Mouse (Mus musculus): ENCODE measurements around the gene Dpy19l3. TPM values are rescaled to one million over a fixed set of nuclear protein-coding genes. Genes with fewer than 3 reads are reported as not detected.

Gene Dpy19l3
- total and polyA plus RNA-seq, 3 experiments = 2.2 to 4.8 (median 2.6) TPM

DNA sequence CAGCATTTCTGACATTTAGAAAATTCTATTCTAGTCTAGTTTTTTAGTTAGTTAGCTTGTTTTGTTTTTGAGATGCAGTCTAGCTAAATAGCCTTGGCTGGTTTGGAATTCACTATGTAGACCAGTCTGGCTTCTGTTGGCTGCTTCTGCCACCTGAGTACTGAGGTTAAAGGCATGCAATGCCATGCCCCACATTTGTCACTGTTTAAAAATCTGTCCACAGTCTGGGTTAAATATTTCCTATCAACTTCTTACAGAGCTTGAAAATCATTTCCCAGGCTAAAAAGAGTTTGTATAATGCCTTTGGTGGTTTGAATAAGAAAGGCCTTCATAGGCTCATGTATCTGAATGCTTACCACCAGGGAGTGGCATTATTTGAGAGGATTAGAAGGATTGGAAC lies 15.4 kb downstream of the Dpy19l3 start:
- Histone ChIP-seq H3K27me3 (ENCODE audit: control insufficient read depth, insufficient read depth, low read length) (no peaks in the 10 kb centered on the region), H3K4me3 (no peak overlapping the region), H3K9ac (ENCODE audit: low read depth, low read length) (no peak overlapping the region), H3K36me3 (ENCODE audit: control insufficient read depth, insufficient read depth, low read length) (no peaks in the 10 kb centered on the region), H3K4me1 (ENCODE audit: control insufficient read depth, insufficient read depth, low read length) (no peaks in the 10 kb centered on the region), H3K27ac (no peak overlapping the region), H3K79me2 (replicated peaks; ENCODE audit: control insufficient read depth, insufficient read depth, low read length) (no peaks in the 10 kb centered on the region)
- intact Hi-C loops (cut with DNase I) = no loop called here
- no peak for DNase-seq
- no peak for TF ChIP-seq POLR2A (IDR thresholded peaks at IDR 0.05; ENCODE audit: insufficient read depth, low read depth, low read length)
- TF ChIP-seq EP300 (IDR thresholded peaks at IDR 0.05; ENCODE audit: insufficient read depth, low read depth, low read length) = no peak
- no peak for TF ChIP-seq CTCF (IDR thresholded peaks at IDR 0.05)

DNA sequence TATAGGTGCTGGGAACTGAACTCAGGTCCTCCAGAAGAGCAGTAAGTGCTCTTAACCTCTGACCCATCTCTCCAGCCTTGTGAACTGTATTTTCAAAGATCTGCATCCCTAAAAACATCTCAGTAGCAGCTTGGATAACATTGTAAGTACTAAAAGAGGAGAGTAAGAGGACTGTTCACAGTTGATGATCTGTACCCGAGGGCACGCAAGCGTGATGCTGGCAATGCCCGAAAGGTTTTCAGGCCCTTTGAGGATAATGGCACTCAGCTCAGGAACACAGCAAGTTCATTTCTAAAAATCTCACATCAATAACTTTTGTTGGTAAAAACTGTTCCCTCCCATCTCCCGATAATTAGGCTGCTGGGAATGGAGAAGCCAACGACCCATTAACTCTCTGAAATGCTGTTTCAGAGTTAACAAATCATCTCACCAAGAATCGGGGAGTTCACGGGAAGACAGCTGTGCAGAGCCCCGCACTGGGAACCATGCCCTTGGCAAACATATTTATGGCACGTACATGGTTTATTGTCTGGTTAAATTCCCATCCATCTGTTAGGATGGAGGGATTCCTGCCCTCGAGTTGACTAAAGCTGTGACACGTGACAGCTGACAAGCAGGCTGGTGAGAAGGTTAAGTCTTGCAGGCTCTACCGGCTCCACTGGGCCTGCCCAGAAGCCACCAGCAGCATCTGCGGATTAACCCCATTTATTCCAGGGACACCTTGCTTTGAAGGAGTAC lies 20.8 kb downstream of the Dpy19l3 start:
- no peaks in the 10 kb centered on the region for H3K79me2 ChIP-seq (replicated peaks; ENCODE audit: control insufficient read depth, insufficient read depth, low read length)
- H3K4me3 ChIP-seq = no peak overlapping the region
- DNase-seq = no peak
- no peaks in the 10 kb centered on the region for H3K36me3 ChIP-seq (ENCODE audit: control insufficient read depth, insufficient read depth, low read length)
- TF ChIP-seq POLR2A (IDR thresholded peaks at IDR 0.05; ENCODE audit: insufficient read depth, low read depth, low read length) (no peak), EP300 (IDR thresholded peaks at IDR 0.05; ENCODE audit: insufficient read depth, low read depth, low read length) (no peak)
- no peaks in the 10 kb centered on the region for H3K27me3 ChIP-seq (ENCODE audit: control insufficient read depth, insufficient read depth, low read length)
- no peak overlapping the region for H3K27ac ChIP-seq
- H3K9ac ChIP-seq (ENCODE audit: low read depth, low read length) = no peak overlapping the region
- intact Hi-C loops (cut with DNase I) = loop anchor here (5.0 kb wide), 1 partner anchor 46 kb away; no protein-coding TSS in a partner anchor
- WGBS = 76% methylated on average over 14 of the region's 14 CpGs
- no peaks in the 10 kb centered on the region for H3K4me1 ChIP-seq (ENCODE audit: control insufficient read depth, insufficient read depth, low read length)

DNA sequence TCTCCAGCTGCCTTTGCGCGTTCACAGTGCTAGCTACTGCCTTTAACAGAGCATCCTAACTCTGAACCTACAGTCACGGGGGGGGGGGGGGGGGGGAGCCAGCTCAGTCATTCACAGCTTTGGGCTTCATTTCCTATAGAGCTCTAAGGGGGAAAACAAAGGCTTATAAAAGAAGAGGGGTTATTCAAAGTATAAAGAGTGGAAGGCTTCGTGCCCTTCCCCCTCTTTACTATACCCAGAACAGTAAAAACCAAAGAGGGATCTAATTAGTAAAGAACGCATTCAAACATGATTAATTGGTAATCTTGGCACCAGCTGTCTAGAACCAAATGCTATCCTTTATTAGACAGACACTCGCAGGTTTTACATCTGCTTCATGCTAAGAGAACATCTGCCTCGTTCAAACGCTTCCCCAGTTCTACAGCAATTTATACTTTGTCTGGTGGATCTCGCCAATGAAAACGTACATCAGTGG lies 21.6 kb downstream of the Dpy19l3 start:
- no peaks in the 10 kb centered on the region for H3K79me2 ChIP-seq (replicated peaks; ENCODE audit: control insufficient read depth, insufficient read depth, low read length)
- H3K36me3 ChIP-seq (ENCODE audit: control insufficient read depth, insufficient read depth, low read length) = no peaks in the 10 kb centered on the region
- H3K27ac ChIP-seq = no peak overlapping the region
- no peak overlapping the region for H3K4me3 ChIP-seq
- no peak for DNase-seq
- WGBS = 90% methylated on average over 10 of the region's 10 CpGs
- no peaks in the 10 kb centered on the region for H3K27me3 ChIP-seq (ENCODE audit: control insufficient read depth, insufficient read depth, low read length)
- TF ChIP-seq POLR2A (IDR thresholded peaks at IDR 0.05; ENCODE audit: insufficient read depth, low read depth, low read length) = no peak
- TF ChIP-seq EP300 (IDR thresholded peaks at IDR 0.05; ENCODE audit: insufficient read depth, low read depth, low read length) = no peak
- no peak for TF ChIP-seq CTCF (IDR thresholded peaks at IDR 0.05)
- H3K4me1 ChIP-seq (ENCODE audit: control insufficient read depth, insufficient read depth, low read length) = no peaks in the 10 kb centered on the region
- no peak overlapping the region for H3K9ac ChIP-seq (ENCODE audit: low read depth, low read length)
- intact Hi-C loops (cut with DNase I) = loop anchor here (5.0 kb wide), 1 partner anchor 45 kb away; no protein-coding TSS in a partner anchor

DNA sequence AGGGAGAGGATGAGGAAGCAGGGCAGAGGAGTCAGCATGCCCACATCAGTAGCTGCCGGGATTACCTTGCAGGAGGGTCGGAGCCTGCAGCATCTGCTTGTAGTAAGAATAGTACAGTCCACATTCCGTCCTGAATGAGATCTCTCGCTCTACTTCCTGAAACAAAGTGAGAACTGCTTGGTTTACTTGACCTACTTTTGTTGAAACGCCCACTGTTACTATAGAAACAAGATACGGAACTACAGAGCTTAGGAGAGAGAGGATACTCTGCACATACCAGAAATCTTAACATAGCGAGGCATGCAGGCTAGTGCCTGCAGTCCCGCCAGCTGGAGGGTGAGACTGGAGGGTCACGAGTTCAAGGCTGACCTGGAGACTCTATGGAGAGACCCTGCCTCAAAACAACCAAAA lies 24.6 kb downstream of the Dpy19l3 start:
- H3K27ac ChIP-seq = no peak overlapping the region
- TF ChIP-seq EP300 (IDR thresholded peaks at IDR 0.05; ENCODE audit: insufficient read depth, low read depth, low read length) = no peak
- H3K9ac ChIP-seq (ENCODE audit: low read depth, low read length) = no peak overlapping the region
- no peaks in the 10 kb centered on the region for H3K79me2 ChIP-seq (replicated peaks; ENCODE audit: control insufficient read depth, insufficient read depth, low read length)
- H3K4me3 ChIP-seq = no peak overlapping the region
- H3K4me1 ChIP-seq (ENCODE audit: control insufficient read depth, insufficient read depth, low read length) = no peaks in the 10 kb centered on the region
- 24% methylated on average over 9 of the region's 9 CpGs for WGBS
- H3K36me3 ChIP-seq (ENCODE audit: control insufficient read depth, insufficient read depth, low read length) = no peaks in the 10 kb centered on the region
- intact Hi-C loops (cut with DNase I) = loop anchor here (5.0 kb wide), 1 partner anchor 42 kb away; no protein-coding TSS in a partner anchor
- no peaks in the 10 kb centered on the region for H3K27me3 ChIP-seq (ENCODE audit: control insufficient read depth, insufficient read depth, low read length)
- DNase-seq = peak in 1 of 2 experiments; percentile 12

DNA sequence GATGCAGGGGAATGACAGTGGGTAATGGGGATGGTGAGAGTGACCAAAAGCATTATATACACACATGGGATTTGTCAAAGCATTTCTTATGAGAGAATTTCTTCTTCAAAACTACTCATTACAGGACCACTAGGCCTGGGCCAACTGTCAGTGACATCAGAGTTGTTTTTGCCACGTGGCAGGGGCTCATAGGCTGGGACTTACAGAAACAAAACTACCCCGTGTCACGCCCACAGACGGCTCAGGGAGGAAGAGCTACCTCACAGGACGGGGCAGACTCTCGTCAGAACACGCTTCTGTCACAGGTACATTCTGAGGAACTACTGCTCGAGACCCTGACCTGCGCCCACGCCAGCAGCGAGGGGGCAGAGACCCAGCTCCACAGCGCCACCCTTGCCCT lies 25.9 kb downstream of the Dpy19l3 start:
- no peak overlapping the region for H3K4me3 ChIP-seq
- intact Hi-C loops (cut with DNase I) = no loop called here
- no peaks in the 10 kb centered on the region for H3K36me3 ChIP-seq (ENCODE audit: control insufficient read depth, insufficient read depth, low read length)
- 95% methylated on average over 12 of the region's 12 CpGs for WGBS
- no peaks in the 10 kb centered on the region for H3K79me2 ChIP-seq (replicated peaks; ENCODE audit: control insufficient read depth, insufficient read depth, low read length)
- H3K9ac ChIP-seq (ENCODE audit: low read depth, low read length) = no peak overlapping the region
- no peak overlapping the region for H3K27ac ChIP-seq
- TF ChIP-seq CTCF (IDR thresholded peaks at IDR 0.05) (no peak), EP300 (IDR thresholded peaks at IDR 0.05; ENCODE audit: insufficient read depth, low read depth, low read length) (no peak), POLR2A (IDR thresholded peaks at IDR 0.05; ENCODE audit: insufficient read depth, low read depth, low read length) (no peak)
- H3K27me3 ChIP-seq (ENCODE audit: control insufficient read depth, insufficient read depth, low read length) = no peaks in the 10 kb centered on the region
- H3K4me1 ChIP-seq (ENCODE audit: control insufficient read depth, insufficient read depth, low read length) = no peaks in the 10 kb centered on the region
- no peak for DNase-seq

DNA sequence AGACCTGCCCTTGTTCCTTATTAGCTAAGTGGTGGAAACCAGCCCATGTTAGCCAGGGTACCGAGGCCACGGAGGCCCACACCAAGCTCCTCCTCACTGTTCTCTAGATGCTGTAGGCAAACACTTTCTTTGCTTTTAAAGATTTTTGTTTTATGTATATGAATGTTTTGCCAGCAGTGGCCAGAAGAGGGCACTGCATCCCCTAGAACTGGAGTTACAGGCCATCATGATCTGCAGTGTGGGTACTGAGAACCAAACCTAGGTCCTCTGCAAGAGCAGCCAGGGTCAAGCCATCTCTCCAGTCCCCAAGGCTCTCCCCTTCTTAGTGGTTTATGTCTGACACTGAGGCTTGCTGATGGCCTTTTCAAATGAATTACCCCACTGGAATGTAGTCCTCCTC lies 31.2 kb downstream of the Dpy19l3 start:
- H3K36me3 ChIP-seq (ENCODE audit: control insufficient read depth, insufficient read depth, low read length) = no peaks in the 10 kb centered on the region

More for the DNA sequence above, 31.2 kb downstream of the Dpy19l3 start:
- no peak overlapping the region for H3K9ac ChIP-seq (ENCODE audit: low read depth, low read length)
- no peak overlapping the region for H3K4me3 ChIP-seq
- intact Hi-C loops (cut with DNase I) = no loop called here
- H3K4me1 ChIP-seq (ENCODE audit: control insufficient read depth, insufficient read depth, low read length) = no peaks in the 10 kb centered on the region
- TF ChIP-seq CTCF (IDR thresholded peaks at IDR 0.05) = peak; percentile 21; the same call in 1 of the 2 replicates
- TF ChIP-seq POLR2A (IDR thresholded peaks at IDR 0.05; ENCODE audit: insufficient read depth, low read depth, low read length) = no peak
- no peak for TF ChIP-seq EP300 (IDR thresholded peaks at IDR 0.05; ENCODE audit: insufficient read depth, low read depth, low read length)
- no peak overlapping the region for H3K27ac ChIP-seq
- H3K27me3 ChIP-seq (ENCODE audit: control insufficient read depth, insufficient read depth, low read length) = no peaks in the 10 kb centered on the region
- no peaks in the 10 kb centered on the region for H3K79me2 ChIP-seq (replicated peaks; ENCODE audit: control insufficient read depth, insufficient read depth, low read length)
- 93% methylated on average over 2 of the region's 2 CpGs for WGBS
- no peak for DNase-seq
